Mouse (Mus musculus) stomach, embryonic 15.5 days (tissue): ENCODE measurements around the gene Ppp1r12b. TPM values are rescaled to one million over a fixed set of nuclear protein-coding genes. Genes with fewer than 3 reads are reported as not detected.
"Not testable (repeated sequence)": the region's sequence is repeated elsewhere in the genome, so short reads cannot be mapped to it uniquely, and the experiment has no call there.

Source experiments
- ATAC-seq: fragments of 200-750 bp; cut with Nextera tagmentation; 2 replicates; pipeline ENCODE4 v1.8.0; 2017; ENCODE audit warnings: low read depth, moderate number of reproducible peaks, moderate TSS enrichment; ENCODE audit not compliant: insufficient read depth, low FRiP score
- H3K27ac ChIP-seq: fragments of 300-500 bp; sonication (generic); 2 replicates; pipeline ENCODE4 v1.5.1; 2015; ENCODE audit warnings: mild to moderate bottlenecking, inconsistent platforms
- H3K27me3 ChIP-seq: fragments of 300-500 bp; sonication (generic); replicated peaks from 2 replicates; pipeline ENCODE4 v1.6.1; 2015; ENCODE audit warnings: inconsistent platforms
- H3K36me3 ChIP-seq: fragments of 300-500 bp; sonication (generic); 2 replicates; pipeline ENCODE4 v1.6.1; 2015; ENCODE audit warnings: inconsistent platforms
- H3K4me1 ChIP-seq: fragments of 300-500 bp; sonication (generic); 2 replicates; pipeline ENCODE4 v1.6.1; 2015; ENCODE audit warnings: inconsistent platforms
- H3K4me2 ChIP-seq: fragments of 300-500 bp; sonication (generic); 2 replicates; pipeline ENCODE4 v1.6.1; 2015; ENCODE audit warnings: mild to moderate bottlenecking, inconsistent platforms
- H3K4me3 ChIP-seq: fragments of 300-500 bp; sonication (generic); replicated peaks from 2 replicates; pipeline ENCODE4 v1.5.1; 2015; ENCODE audit warnings: inconsistent platforms
- H3K9ac ChIP-seq: fragments of 300-500 bp; sonication (generic); 2 replicates; pipeline ENCODE4 v1.6.1; 2015; ENCODE audit warnings: inconsistent platforms
- H3K9me3 ChIP-seq: fragments of 300-500 bp; sonication (generic); 2 replicates; pipeline ENCODE4 v1.6.1; 2016; ENCODE audit warnings: inconsistent platforms
- WGBS: fragments of 180-500 bp; shearing (Covaris S2); methylation state at CpG from one replicate; pipeline ENCODE4 v1.1.7; 2015; 5-methylcytosine and 5-hydroxymethylcytosine counted together
- polyA plus RNA-seq: library from polyadenylated mRNA; unstranded; fragments of >200 nt; fragmentation: Nextera tagmentation; extraction: Ambion mirVana; gene quantifications from 2 replicates; pipeline ENCODE4 v1.2.1, GENCODE M21; 2015

Ppp1r12b gene
- polyA plus RNA-seq, 1 experiment from 2014 or later: 20.2 TPM

DNA sequence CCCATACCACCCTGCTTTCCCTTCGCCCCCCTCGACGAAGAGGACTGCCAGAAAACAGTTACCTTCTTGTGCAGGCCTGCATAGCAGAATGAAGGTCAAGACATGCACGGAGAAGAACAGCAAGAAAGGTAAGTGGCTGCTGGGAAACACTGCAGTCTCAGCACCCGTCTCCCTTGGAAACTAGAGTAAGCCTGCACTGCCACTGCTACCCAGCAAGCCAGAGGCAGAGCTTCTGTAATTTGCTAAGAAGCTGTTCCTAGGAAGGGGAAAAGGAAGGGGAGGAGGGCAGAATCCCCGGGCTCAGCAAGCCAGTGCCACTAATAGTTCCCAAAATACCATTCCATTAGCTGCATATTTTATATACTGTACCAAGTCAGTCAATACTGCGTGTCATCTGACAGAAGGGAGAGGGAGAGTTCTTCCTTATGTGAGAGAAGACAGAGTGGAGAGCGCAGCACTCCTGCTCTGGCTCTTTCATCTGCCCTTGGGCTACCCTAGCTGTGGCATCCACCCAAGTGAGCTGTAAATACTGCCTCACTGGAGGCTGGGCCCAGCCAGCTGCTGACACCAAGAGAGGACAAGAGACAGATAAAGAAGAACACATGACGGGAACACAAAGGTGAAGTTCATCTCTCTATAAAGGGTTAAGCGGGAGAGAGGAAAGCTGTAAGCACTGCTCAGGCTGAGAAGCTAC, 109.3 kb downstream of the Ppp1r12b start:
- Histone ChIP-seq H3K27ac (no peak overlapping the region), H3K4me1 (no peaks in the 10 kb centered on the region), H3K9ac (no peak overlapping the region), H3K4me2 (no peak overlapping the region), H3K9me3 (no peaks in the 10 kb centered on the region), H3K36me3 (0 out of 2 replicates have a peak, but pooled peaks cover 6% of the 10 kb centered on the region), H3K4me3 (no peak overlapping the region), H3K27me3 (no peaks in the 10 kb centered on the region)
- no peak for ATAC-seq
- 77% methylated on average over 10 of the region's 10 CpGs for WGBS

- H3K9ac ChIP-seq: no peak overlapping the region
- no peaks in the 10 kb centered on the region for H3K27me3 ChIP-seq
Observed at GRCm38 (mm10) chr1:134843369-134843768, 112.4 kb downstream of the Ppp1r12b start.

DNA sequence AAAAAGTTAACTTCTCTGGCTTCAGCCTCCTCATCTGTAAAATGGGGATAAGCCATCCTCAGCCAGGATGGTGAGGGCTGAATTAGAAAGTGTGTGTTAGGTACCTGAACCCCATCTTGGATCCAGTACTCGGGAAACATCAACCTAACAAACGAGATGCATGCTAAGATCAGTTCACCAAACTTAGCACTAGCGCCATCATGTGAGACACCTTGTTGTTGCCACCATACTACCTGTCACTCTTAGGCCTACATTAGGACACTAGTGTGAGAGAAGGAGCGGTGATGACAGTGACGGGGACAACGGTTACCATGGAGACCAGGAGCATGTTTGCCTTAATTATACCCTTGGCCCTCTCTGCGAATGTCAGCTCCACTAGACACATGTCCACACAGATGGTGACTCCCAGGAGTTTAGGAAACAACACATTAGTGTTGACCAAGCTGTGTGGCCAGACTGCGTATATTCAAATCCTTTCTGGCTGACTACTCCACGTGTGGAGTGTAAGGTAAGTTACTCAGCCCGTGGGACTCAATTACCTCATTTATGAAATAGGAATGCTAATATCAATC, 118.7 kb downstream of the Ppp1r12b start:
- Histone ChIP-seq H3K9ac (no peak overlapping the region), H3K4me2 (no peak overlapping the region), H3K27ac (no peak overlapping the region), H3K4me3 (no peak overlapping the region), H3K27me3 (no peaks in the 10 kb centered on the region), H3K4me1 (no peaks in the 10 kb centered on the region), H3K36me3 (peaks cover 15% of the 10 kb centered on the region), H3K9me3 (no peaks in the 10 kb centered on the region)
- 82% methylated on average over 10 of the region's 10 CpGs for WGBS
- no peak for ATAC-seq

More at GRCm38 (mm10) chr1:134843369-134843768, 112.4 kb downstream of the Ppp1r12b start:
- Histone ChIP-seq H3K36me3 (no peaks in the 10 kb centered on the region), H3K4me1 (no peaks in the 10 kb centered on the region), H3K4me3 (no peak overlapping the region), H3K4me2 (no peak overlapping the region), H3K9me3 (no peaks in the 10 kb centered on the region), H3K27ac (no peak overlapping the region)
- 88% methylated on average over 6 of the region's 6 CpGs for WGBS
- no peak for ATAC-seq

GRCm38 (mm10) chr1:134830881-134831280, 124.9 kb downstream of the Ppp1r12b start:
- H3K9me3 ChIP-seq, H3K4me1 ChIP-seq, H3K27ac ChIP-seq, H3K27me3 ChIP-seq, H3K4me3 ChIP-seq, H3K9ac ChIP-seq, ATAC-seq, H3K4me2 ChIP-seq: not testable (repeated sequence)
- 74% methylated on average over 3 of the region's 3 CpGs for WGBS
- H3K36me3 ChIP-seq: peaks cover 15% of the 10 kb centered on the region

- Histone ChIP-seq H3K27me3 (no peaks in the 10 kb centered on the region), H3K27ac (peak overlapping the region; percentile 57; the same call in 1 of the 2 replicates), H3K4me1 (no peaks in the 10 kb centered on the region), H3K4me3 (no peak overlapping the region), H3K9me3 (no peaks in the 10 kb centered on the region), H3K9ac (no peak overlapping the region), H3K4me2 (no peak overlapping the region), H3K36me3 (0 out of 2 replicates have a peak, but pooled peaks cover 3% of the 10 kb centered on the region)
- 47% methylated on average over 4 of the region's 4 CpGs for WGBS
- peak; percentile 31; the same call in 1 of the 2 replicates for ATAC-seq
Observed at GRCm38 (mm10) chr1:134829635-134830034, 126.1 kb downstream of the Ppp1r12b start.

DNA sequence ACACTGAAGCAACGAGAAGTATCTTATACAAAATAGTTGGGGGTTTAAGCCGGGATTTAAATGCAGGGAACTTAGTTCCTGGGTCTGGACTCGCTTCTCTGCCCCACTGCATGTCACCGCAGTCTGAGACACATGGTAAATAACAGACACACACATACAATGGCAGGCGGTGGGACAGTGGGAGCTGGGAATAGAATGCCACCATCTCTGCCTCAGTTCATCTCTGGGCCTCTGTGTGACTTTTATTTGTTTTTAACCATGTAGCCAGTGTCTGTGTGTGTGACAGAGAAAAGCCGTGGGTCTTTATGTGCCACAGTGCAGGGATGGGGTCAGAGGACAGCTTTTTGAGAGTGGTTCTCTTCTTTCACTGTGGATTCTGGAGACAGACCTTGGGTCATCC, 130.8 kb downstream of the Ppp1r12b start:
- no peaks in the 10 kb centered on the region for H3K4me1 ChIP-seq
- no peaks in the 10 kb centered on the region for H3K9me3 ChIP-seq
- no peak overlapping the region for H3K4me3 ChIP-seq
- H3K36me3 ChIP-seq: no peaks in the 10 kb centered on the region
- no peak overlapping the region for H3K9ac ChIP-seq
- no peaks in the 10 kb centered on the region for H3K27me3 ChIP-seq
- 64% methylated on average over 6 of the region's 6 CpGs for WGBS
- peak overlapping the region; percentile 78 for H3K27ac ChIP-seq
- no peak for ATAC-seq
- H3K4me2 ChIP-seq: no peak overlapping the region

GRCm38 (mm10) chr1:134823842-134824241, 131.9 kb downstream of the Ppp1r12b start:
- Histone ChIP-seq H3K9ac (no peak overlapping the region), H3K4me3 (no peak overlapping the region), H3K36me3 (no peaks in the 10 kb centered on the region), H3K4me2 (no peak overlapping the region), H3K27ac (peak overlapping the region; percentile 78; the same call in 1 of the 2 replicates), H3K27me3 (no peaks in the 10 kb centered on the region), H3K9me3 (no peaks in the 10 kb centered on the region), H3K4me1 (no peaks in the 10 kb centered on the region)
- 0 out of 2 replicates have a peak, but pooled peaks have one; percentile 43 for ATAC-seq
- 38% methylated on average over 7 of the region's 7 CpGs for WGBS

GRCm38 (mm10) chr1:134823323-134823722, 132.4 kb downstream of the Ppp1r12b start:
- H3K27ac ChIP-seq: peak overlapping the region; percentile 80
- no peaks in the 10 kb centered on the region for H3K9me3 ChIP-seq
- no peaks in the 10 kb centered on the region for H3K36me3 ChIP-seq
- no peaks in the 10 kb centered on the region for H3K27me3 ChIP-seq
- 70% methylated on average over 8 of the region's 8 CpGs for WGBS
- no peak overlapping the region for H3K4me2 ChIP-seq
- no peaks in the 10 kb centered on the region for H3K4me1 ChIP-seq
- no peak overlapping the region for H3K9ac ChIP-seq
- ATAC-seq: no peak
- no peak overlapping the region for H3K4me3 ChIP-seq

DNA sequence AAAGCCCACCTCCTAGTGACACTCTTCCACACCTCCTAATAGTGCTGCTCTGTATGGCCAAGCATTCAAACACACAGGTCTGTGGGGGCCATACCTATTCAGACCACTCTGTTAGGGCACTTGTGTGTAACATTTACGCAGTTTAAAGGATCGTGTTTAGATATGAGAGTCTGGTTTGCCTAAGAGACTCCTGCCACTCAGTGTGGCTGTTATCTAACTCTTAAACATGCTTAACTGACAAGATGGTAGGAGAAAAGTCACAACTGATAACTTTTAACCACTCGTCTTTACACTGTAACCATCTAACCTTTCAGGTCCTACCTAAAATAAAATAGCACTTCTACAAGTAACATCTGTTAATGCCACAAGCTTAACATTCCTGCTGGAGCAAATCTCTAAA, 134.9 kb downstream of the Ppp1r12b start:
- Histone ChIP-seq H3K36me3 (no peaks in the 10 kb centered on the region), H3K4me2 (no peak overlapping the region), H3K27ac (no peak overlapping the region), H3K27me3 (no peaks in the 10 kb centered on the region), H3K9me3 (no peaks in the 10 kb centered on the region), H3K4me3 (no peak overlapping the region), H3K9ac (no peak overlapping the region), H3K4me1 (peaks cover 4% of the 10 kb centered on the region; the same call in 1 of the 2 replicates)
- WGBS: 68% methylated on average over 3 of the region's 3 CpGs
- ATAC-seq: no peak

DNA sequence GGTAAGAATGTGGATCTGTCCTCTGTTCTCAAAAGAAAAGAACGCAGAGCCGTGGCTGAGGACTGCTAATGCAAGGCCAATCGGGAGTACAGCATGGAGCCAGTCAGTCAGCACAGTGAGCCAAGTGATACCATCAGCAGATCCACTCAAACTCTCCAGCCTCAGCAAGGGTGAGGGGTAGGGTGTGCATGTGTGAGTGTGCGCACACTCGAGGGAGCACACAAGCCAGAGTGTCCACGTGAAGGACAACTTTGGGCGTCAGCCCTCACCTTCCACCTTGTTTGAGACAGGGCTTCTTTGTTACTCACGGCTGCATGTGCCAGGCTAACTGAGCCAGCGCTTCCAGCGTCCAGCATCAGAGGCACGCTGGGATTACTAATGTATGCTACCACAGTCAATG, 136.5 kb downstream of the Ppp1r12b start:
- no peak overlapping the region for H3K4me3 ChIP-seq
- peak overlapping the region; percentile 52; the same call in 1 of the 2 replicates for H3K27ac ChIP-seq
- no peak; the same call in 1 of the 2 replicates for ATAC-seq

DNA sequence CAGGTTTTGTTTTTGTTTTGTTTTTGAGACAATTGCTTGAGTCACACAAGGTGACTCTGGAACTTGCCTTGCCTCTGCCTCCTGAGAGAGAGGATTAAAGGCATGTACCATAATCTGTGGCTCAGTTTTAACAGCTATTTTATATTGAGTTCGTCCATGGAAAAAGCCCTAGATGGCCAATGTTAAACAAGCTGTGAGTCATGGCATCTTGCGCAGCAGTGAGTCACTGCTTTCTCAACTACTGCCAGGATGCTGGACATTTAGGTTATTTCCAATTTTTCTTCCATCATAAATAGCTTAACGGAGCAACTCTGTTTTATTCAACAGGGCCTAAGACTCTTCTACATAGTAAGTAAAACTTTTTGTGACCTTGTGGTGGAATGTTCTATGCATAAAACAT, 137.0 kb downstream of the Ppp1r12b start:
- 75% methylated on average over 3 of the region's 3 CpGs for WGBS
- no peak for ATAC-seq
- Histone ChIP-seq H3K27ac (no peak overlapping the region), H3K27me3 (no peaks in the 10 kb centered on the region), H3K4me1 (peaks cover 4% of the 10 kb centered on the region; the same call in 1 of the 2 replicates), H3K4me3 (no peak overlapping the region), H3K4me2 (no peak overlapping the region), H3K36me3 (no peaks in the 10 kb centered on the region), H3K9me3 (no peaks in the 10 kb centered on the region), H3K9ac (no peak overlapping the region)

More for the DNA sequence above, 136.5 kb downstream of the Ppp1r12b start:
- WGBS: 89% methylated on average over 11 of the region's 11 CpGs
- no peaks in the 10 kb centered on the region for H3K36me3 ChIP-seq
- H3K27me3 ChIP-seq: no peaks in the 10 kb centered on the region
- H3K9me3 ChIP-seq: no peaks in the 10 kb centered on the region
- peaks cover 4% of the 10 kb centered on the region; the same call in 1 of the 2 replicates for H3K4me1 ChIP-seq
- H3K4me2 ChIP-seq: no peak overlapping the region
- H3K9ac ChIP-seq: no peak overlapping the region

- 90% methylated on average over 6 of the region's 6 CpGs for WGBS
- Histone ChIP-seq H3K27me3 (no peaks in the 10 kb centered on the region), H3K36me3 (no peaks in the 10 kb centered on the region), H3K27ac (peak overlapping the region; percentile 60; the same call in 1 of the 2 replicates), H3K4me2 (no peak overlapping the region), H3K9ac (no peak overlapping the region), H3K4me3 (no peak overlapping the region), H3K4me1 (peaks cover 4% of the 10 kb centered on the region; the same call in 1 of the 2 replicates), H3K9me3 (no peaks in the 10 kb centered on the region)
- ATAC-seq: no peak
Observed at GRCm38 (mm10) chr1:134817916-134818595, 137.7 kb downstream of the Ppp1r12b start.
